Mouse (Mus musculus) cerebellum, postnatal 36 days (tissue): ENCODE results near the gene Ccpg1.

Experiments used
- DNase-seq, 2 experiments: peaks; one replicate each; pipeline ENCODE4 v3.0.0; 2021 to 2022; ENCODE audit warnings: mixed read lengths in 2 of 2

The Ccpg1 gene

GRCm38 (mm10) chr9:72996806-72997205 is 11.6 kb downstream of the Ccpg1 start:
- no peak for DNase-seq

- DNase-seq = no peak
Observed at GRCm38 (mm10) chr9:73000487-73000886, 15.3 kb downstream of the Ccpg1 start.

GRCm38 (mm10) chr9:73001314-73002011 is 16.2 kb downstream of the Ccpg1 start:
- DNase-seq = no peak

GRCm38 (mm10) chr9:73002177-73002576 is 16.9 kb downstream of the Ccpg1 start:
- DNase-seq = no peak

- DNase-seq = no peak
Observed at GRCm38 (mm10) chr9:73004076-73004475, 18.8 kb downstream of the Ccpg1 start.

GRCm38 (mm10) chr9:73005106-73005505 is 19.9 kb downstream of the Ccpg1 start:
- DNase-seq = no peak

- no peak for DNase-seq
Observed at GRCm38 (mm10) chr9:73006175-73006574, 20.9 kb downstream of the Ccpg1 start.

- no peak for DNase-seq
Observed at GRCm38 (mm10) chr9:73008384-73008783, 23.2 kb downstream of the Ccpg1 start.

- DNase-seq = no peak
Observed at GRCm38 (mm10) chr9:73012629-73013028, 27.4 kb downstream of the Ccpg1 start.

GRCm38 (mm10) chr9:73014724-73015123 is 29.5 kb downstream of the Ccpg1 start:
- no peak for DNase-seq

GRCm38 (mm10) chr9:73019841-73020240 is 34.6 kb downstream of the Ccpg1 start:
- DNase-seq = peak; percentile 59 to 63

- DNase-seq = no peak
Observed at GRCm38 (mm10) chr9:73020566-73021097, 35.4 kb downstream of the Ccpg1 start.

- no peak for DNase-seq
Observed at GRCm38 (mm10) chr9:73025818-73026636, 40.8 kb downstream of the Ccpg1 start.

- DNase-seq = no peak
Observed at GRCm38 (mm10) chr9:73030443-73030842, 45.2 kb downstream of the Ccpg1 start.

- peak; percentile 51 to 65 for DNase-seq
Observed at GRCm38 (mm10) chr9:73031421-73031820, 46.2 kb downstream of the Ccpg1 start.

- no peak for DNase-seq
Observed at GRCm38 (mm10) chr9:73033406-73033805, 48.2 kb downstream of the Ccpg1 start.

GRCm38 (mm10) chr9:73039222-73039945 is 54.2 kb downstream of the Ccpg1 start:
- DNase-seq = peak; percentile 97 to 98

GRCm38 (mm10) chr9:73040080-73040479 is 54.9 kb downstream of the Ccpg1 start, which contains the start of gene Pigb:
Gene Pigb, minus strand, starts transcription at chr9:73040378.
- DNase-seq = no peak

- peak; percentile 87 to 93 for DNase-seq
Observed at GRCm38 (mm10) chr9:73044146-73045079, 59.2 kb downstream of the Ccpg1 start, which contains the start of gene Rab27a. Gene Rab27a, plus strand, starts transcription at chr9:73044854.

- peak in 1 of 2 experiments; percentile 34 for DNase-seq
Observed at GRCm38 (mm10) chr9:73045204-73045603, 60.0 kb downstream of the Ccpg1 start.

- no peak for DNase-seq
Observed at GRCm38 (mm10) chr9:73045711-73046110, 60.5 kb downstream of the Ccpg1 start.

- DNase-seq = no peak
Observed at GRCm38 (mm10) chr9:73047906-73048305, 62.7 kb downstream of the Ccpg1 start.
